Mouse (Mus musculus) embryonic facial prominence, embryonic 13.5 days (tissue): ENCODE data around the gene Otud7a. TPM values are rescaled to one million over a fixed set of nuclear protein-coding genes. Genes with fewer than 3 reads are reported as not detected.

Experiments
- ATAC-seq: fragments of 200-750 bp; cut with Nextera tagmentation; 2 replicates; pipeline ENCODE4 v1.8.0; 2017; ENCODE audit warnings: low read depth; ENCODE audit not compliant: insufficient number of reproducible peaks, insufficient read depth, low FRiP score, low TSS enrichment
- H3K27ac ChIP-seq: fragments of 300-500 bp; sonication (generic); 2 replicates; pipeline ENCODE4 v1.5.1; 2015; ENCODE audit warnings: moderate library complexity, mild to moderate bottlenecking, inconsistent platforms
- H3K27me3 ChIP-seq: fragments of 300-500 bp; sonication (generic); 2 replicates; pipeline ENCODE4 v1.6.1; 2015; ENCODE audit warnings: mild to moderate bottlenecking, inconsistent platforms
- H3K36me3 ChIP-seq: fragments of 300-500 bp; sonication (generic); 2 replicates; pipeline ENCODE4 v1.6.1; 2015; ENCODE audit warnings: mild to moderate bottlenecking, inconsistent platforms
- H3K4me1 ChIP-seq: fragments of 300-500 bp; sonication (generic); 2 replicates; pipeline ENCODE4 v1.6.1; 2015; ENCODE audit warnings: inconsistent platforms
- H3K4me2 ChIP-seq: fragments of 300-500 bp; sonication (generic); 2 replicates; pipeline ENCODE4 v1.6.1; 2015; ENCODE audit warnings: moderate library complexity, mild to moderate bottlenecking, inconsistent platforms
- H3K4me3 ChIP-seq: fragments of 300-500 bp; sonication (generic); 2 replicates; pipeline ENCODE4 v1.5.1; 2015; ENCODE audit warnings: mild to moderate bottlenecking, inconsistent platforms
- H3K9ac ChIP-seq: fragments of 300-500 bp; sonication (generic); 2 replicates; pipeline ENCODE4 v1.6.1; 2015; ENCODE audit warnings: mild to moderate bottlenecking, inconsistent platforms
- H3K9me3 ChIP-seq: fragments of 300-500 bp; sonication (generic); 2 replicates; pipeline ENCODE4 v1.6.1; 2016; ENCODE audit warnings: inconsistent platforms
- WGBS: fragments of 180-500 bp; shearing (Covaris S2); methylation state at CpG from one replicate; pipeline ENCODE4 v1.1.7; 2015; ENCODE audit warnings: mixed read lengths; 5-methylcytosine and 5-hydroxymethylcytosine counted together
- polyA plus RNA-seq: library from polyadenylated mRNA; unstranded; fragments of >200 nt; fragmentation: Nextera tagmentation; extraction: Ambion mirVana; gene quantifications from 2 replicates; pipeline ENCODE4 v1.2.1, GENCODE M21; 2015

Gene Otud7a
- polyA plus RNA-seq, 1 experiment from 2014 or later, result 0.25 TPM

DNA sequence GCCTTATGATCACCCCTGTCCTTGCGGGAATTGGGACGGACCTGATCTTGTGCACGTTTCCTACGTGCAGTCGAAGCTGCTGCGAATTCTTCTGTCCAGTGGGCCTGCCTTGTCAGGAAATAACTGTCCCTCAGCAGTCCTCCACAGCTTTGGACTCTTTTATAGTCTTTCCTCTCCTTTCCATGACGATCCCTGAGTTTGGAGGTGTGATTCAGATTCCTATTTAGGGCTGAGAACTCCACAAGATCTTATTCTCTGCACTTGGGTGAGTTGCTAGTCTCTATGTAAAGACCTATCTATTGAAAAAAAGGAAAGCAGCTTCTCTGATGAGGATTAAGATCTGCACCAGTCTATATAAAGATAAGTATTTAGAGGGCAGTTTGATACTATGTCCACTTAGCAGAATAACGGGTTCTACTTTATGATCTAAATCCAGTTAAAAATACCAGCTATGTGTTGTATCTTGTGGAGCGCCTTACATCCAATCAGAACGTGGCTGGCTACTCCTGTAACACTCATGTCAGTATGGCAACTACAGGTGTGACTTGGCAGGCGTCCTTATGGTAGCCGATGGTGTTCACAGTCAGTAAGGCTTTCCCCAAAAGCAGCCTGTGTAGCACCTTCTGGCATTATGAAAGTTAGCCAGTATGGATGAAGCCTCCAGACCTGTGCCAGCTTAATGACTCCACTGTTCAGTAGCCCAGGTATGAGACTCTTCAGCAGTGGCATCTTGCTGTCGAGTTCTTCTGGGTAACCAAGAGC lies 274.8 kb downstream of the Otud7a start:
- Histone ChIP-seq H3K9ac (no peak overlapping the region), H3K9me3 (no peaks in the 10 kb centered on the region), H3K4me3 (no peak overlapping the region), H3K4me1 (no peaks in the 10 kb centered on the region), H3K36me3 (no peaks in the 10 kb centered on the region), H3K27ac (no peak overlapping the region), H3K27me3 (no peaks in the 10 kb centered on the region), H3K4me2 (no peak overlapping the region)
- 81% methylated on average over 13 of the region's 13 CpGs for WGBS
- no peak for ATAC-seq

DNA sequence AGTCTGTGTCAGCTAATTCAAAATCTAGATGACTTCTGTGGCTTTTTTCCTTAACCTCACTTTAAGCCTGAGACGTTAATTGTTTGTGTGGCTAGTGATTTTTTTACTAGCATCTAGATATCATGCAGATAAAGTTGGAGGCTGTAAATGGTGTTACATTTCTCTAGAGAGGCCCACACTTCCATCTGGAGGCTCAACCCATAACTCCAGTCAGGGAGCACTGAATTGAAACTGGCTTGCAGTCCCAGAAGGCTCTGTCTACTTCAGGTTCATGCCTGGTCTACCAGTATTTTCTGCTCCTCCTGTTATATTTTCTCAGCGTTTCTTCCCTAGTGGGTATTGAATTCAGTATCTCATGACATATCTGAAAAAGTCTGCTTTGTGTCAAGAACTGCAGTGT lies 276.1 kb downstream of the Otud7a start:
- Histone ChIP-seq H3K36me3 (no peaks in the 10 kb centered on the region), H3K4me2 (no peak overlapping the region), H3K27ac (no peak overlapping the region), H3K9me3 (no peaks in the 10 kb centered on the region), H3K9ac (no peak overlapping the region), H3K27me3 (no peaks in the 10 kb centered on the region), H3K4me3 (no peak overlapping the region), H3K4me1 (no peaks in the 10 kb centered on the region)
- no peak for ATAC-seq
- 68% methylated on average over 2 of the region's 2 CpGs for WGBS

DNA sequence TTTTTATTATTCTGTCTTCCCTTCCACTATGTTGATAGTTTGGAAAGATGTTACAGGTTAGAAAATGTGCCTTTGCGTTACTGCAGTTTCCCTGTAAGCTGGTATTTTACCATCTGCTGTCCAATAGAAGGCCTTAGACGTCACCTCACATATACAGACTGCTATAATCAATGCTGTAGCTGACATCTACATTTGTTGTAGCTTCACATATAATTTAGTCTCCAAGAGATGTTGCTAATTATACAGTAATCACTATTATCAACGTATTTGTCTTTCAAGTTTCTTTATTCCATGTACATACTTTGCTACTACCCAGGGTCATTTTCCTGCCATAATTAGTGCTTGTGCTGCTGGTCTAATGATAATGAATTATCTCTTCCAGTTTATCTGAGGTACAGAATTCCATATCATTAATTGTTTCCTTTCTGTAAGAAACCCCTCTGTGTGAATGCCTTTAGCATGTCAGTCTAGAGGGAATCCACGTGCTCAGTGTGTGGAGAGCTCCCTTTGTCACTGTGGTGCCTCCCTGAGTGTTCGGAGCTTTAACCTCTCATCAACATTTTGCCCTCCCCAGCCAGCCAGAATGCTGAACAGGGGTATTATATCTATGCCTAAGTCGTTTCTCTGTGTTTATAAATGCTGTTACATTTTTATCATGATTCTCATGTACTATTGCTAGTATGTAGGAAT lies 280.6 kb downstream of the Otud7a start:
- no peak overlapping the region for H3K4me3 ChIP-seq
- 69% methylated on average over 6 of the region's 6 CpGs for WGBS
- no peaks in the 10 kb centered on the region for H3K4me1 ChIP-seq
- H3K36me3 ChIP-seq, result no peaks in the 10 kb centered on the region
- no peaks in the 10 kb centered on the region for H3K27me3 ChIP-seq
- H3K9ac ChIP-seq, result no peak overlapping the region
- no peak overlapping the region for H3K4me2 ChIP-seq
- no peak for ATAC-seq
- no peaks in the 10 kb centered on the region for H3K9me3 ChIP-seq
- H3K27ac ChIP-seq, result no peak overlapping the region

DNA sequence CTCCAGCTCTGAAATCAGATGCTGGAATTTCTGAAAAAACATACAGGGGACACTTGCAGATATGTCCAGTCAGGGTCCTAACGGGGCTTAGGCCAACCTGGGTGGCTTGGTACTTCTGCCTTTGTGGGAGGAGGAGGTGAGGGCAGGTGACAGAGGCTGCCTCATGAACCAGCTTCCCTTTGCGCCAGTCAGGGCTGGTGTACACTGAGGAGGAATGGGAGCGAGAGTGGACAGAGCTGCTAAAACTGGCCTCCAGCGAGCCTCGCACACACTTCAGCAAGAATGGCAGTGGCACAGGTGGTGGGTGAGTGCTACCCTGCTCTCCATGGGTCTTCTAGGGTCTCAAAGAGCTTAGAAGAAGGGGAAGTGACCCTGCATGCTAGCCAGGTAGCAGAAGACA lies 285.1 kb downstream of the Otud7a start:
- no peaks in the 10 kb centered on the region for H3K36me3 ChIP-seq
- H3K4me1 ChIP-seq, result no peaks in the 10 kb centered on the region
- WGBS, result 87% methylated on average over 5 of the region's 5 CpGs
- no peak overlapping the region for H3K27ac ChIP-seq
- no peak overlapping the region for H3K4me3 ChIP-seq
- H3K9ac ChIP-seq, result no peak overlapping the region
- H3K4me2 ChIP-seq, result no peak overlapping the region
- H3K27me3 ChIP-seq, result no peaks in the 10 kb centered on the region
- no peak for ATAC-seq
- H3K9me3 ChIP-seq, result no peaks in the 10 kb centered on the region

DNA sequence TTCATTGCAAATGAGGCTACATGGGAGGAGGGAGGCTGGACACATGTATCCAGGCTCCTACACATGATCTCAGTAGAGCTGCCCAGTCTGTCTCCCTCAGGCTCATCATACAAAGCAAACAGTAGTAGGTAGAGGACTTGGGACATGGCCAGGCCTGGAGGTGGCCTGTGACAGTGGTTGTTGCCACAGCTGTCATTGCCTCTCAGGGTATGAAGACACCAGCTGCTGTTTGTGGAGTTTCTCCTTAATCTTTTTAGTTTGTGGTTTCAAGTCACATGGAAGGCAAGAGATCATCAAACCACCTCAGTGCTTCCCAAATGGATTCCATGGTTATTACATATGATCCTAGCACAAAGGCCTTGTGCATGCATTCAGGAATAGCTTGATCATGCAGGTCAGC lies 285.5 kb downstream of the Otud7a start:
- ATAC-seq, result no peak
- no peak overlapping the region for H3K9ac ChIP-seq
- no peaks in the 10 kb centered on the region for H3K36me3 ChIP-seq
- no peaks in the 10 kb centered on the region for H3K27me3 ChIP-seq
- no peaks in the 10 kb centered on the region for H3K9me3 ChIP-seq
- no peak overlapping the region for H3K4me3 ChIP-seq
- H3K27ac ChIP-seq, result no peak overlapping the region
- H3K4me2 ChIP-seq, result no peak overlapping the region
- no peaks in the 10 kb centered on the region for H3K4me1 ChIP-seq

DNA sequence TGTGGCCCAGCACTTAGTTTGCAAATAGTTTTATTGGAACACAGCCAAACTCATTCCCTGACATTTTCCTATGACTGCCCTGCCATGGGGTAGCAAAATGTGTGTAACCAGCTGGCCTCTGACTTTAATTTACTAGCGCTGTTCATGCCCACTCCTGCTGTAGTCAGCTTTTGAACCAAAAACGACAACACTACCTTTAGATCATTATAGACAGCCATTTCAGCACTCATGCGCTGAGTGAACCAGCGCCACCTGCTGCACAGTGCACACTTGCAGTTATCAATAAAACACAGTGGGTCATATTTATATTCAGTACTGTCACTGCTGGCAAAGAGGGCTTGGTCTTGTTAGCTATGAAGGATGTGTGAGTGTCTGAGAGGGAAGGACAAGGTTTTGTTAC lies 293.2 kb downstream of the Otud7a start:
- no peak for ATAC-seq
- Histone ChIP-seq H3K4me3 (no peak overlapping the region), H3K9ac (no peak overlapping the region), H3K27me3 (0 out of 2 replicates have a peak, but pooled peaks cover 5% of the 10 kb centered on the region), H3K4me2 (no peak overlapping the region), H3K27ac (no peak overlapping the region), H3K4me1 (no peaks in the 10 kb centered on the region), H3K36me3 (no peaks in the 10 kb centered on the region), H3K9me3 (no peaks in the 10 kb centered on the region)
- WGBS, result 57% methylated on average over 4 of the region's 4 CpGs

DNA sequence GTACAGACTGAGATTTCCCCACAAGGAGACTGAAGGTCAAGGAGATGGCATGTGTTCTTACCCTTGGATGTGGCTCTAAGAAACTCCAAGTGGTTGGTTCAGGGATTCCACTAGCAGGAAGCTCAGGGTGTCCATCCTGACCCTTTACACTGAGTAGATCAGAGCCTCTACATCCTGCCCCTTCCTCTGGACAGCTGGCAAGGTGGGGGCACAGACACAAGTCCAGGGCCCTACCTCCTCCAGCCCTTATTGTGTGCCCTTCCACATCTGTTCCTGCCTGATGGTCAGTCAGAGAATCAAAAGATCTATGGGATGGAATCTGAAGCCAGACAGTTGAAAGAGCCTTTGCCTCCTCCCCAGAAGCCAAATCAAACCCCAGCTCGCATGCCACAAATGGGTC lies 293.6 kb downstream of the Otud7a start:
- Histone ChIP-seq H3K4me3 (no peak overlapping the region), H3K9me3 (no peaks in the 10 kb centered on the region), H3K36me3 (no peaks in the 10 kb centered on the region), H3K9ac (no peak overlapping the region), H3K27ac (no peak overlapping the region), H3K4me2 (no peak overlapping the region), H3K4me1 (no peaks in the 10 kb centered on the region), H3K27me3 (0 out of 2 replicates have a peak, but pooled peaks cover 5% of the 10 kb centered on the region)
- 74% methylated on average over 1 of the region's 1 CpGs for WGBS
- ATAC-seq, result no peak

DNA sequence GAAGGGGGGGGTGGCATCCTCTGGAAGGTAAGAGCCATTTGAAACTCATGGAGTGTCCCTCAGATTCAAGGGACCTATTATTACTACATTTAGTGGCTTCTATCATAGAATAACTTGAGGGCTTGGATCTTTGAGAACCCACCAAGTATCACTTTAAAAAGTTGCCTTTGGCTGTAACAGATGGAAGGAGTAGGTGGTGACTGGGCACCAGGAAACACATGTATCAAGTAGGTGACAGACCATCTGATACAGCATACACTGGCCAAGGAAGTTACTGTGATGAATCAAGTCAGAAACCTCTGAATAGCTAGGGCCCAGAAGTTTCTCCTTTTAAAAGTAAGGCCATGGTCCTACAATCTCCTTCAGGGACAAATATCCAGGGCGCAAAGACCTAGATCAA lies 298.6 kb downstream of the Otud7a start:
- H3K4me3 ChIP-seq, result no peak overlapping the region
- H3K36me3 ChIP-seq, result no peaks in the 10 kb centered on the region
- H3K9me3 ChIP-seq, result no peaks in the 10 kb centered on the region
- 100% methylated on average over 1 of the region's 1 CpGs for WGBS
- H3K4me2 ChIP-seq, result no peak overlapping the region
- no peak overlapping the region for H3K9ac ChIP-seq
- 0 out of 2 replicates have a peak, but pooled peaks cover 5% of the 10 kb centered on the region for H3K27me3 ChIP-seq
- no peak for ATAC-seq
- no peaks in the 10 kb centered on the region for H3K4me1 ChIP-seq
- no peak overlapping the region for H3K27ac ChIP-seq

DNA sequence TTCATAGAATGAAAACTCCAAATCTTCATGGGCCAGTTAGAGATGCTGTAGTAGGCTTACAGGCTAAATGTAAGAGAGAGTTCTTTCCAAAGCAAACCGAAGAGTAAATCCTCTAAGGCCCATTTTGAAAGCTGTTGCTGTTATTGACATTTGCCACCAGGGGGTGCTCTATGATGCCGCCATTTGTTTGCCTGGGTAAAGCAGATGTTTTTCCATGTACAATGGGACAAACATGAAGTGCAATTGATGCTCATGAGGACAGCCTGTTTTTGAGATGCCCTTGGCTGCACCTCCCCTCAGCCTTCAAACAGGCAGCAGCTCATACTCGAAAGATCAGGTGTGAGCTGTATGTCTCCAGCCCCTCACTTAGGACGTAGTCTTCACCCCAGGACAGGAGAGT lies 307.5 kb downstream of the Otud7a start:
- Histone ChIP-seq H3K27me3 (peaks cover 47% of the 10 kb centered on the region), H3K4me2 (no peak overlapping the region), H3K4me1 (peaks cover 23% of the 10 kb centered on the region), H3K27ac (no peak overlapping the region), H3K9ac (no peak overlapping the region), H3K4me3 (no peak overlapping the region), H3K9me3 (no peaks in the 10 kb centered on the region), H3K36me3 (no peaks in the 10 kb centered on the region)
- WGBS, result 39% methylated on average over 4 of the region's 4 CpGs
- no peak for ATAC-seq

DNA sequence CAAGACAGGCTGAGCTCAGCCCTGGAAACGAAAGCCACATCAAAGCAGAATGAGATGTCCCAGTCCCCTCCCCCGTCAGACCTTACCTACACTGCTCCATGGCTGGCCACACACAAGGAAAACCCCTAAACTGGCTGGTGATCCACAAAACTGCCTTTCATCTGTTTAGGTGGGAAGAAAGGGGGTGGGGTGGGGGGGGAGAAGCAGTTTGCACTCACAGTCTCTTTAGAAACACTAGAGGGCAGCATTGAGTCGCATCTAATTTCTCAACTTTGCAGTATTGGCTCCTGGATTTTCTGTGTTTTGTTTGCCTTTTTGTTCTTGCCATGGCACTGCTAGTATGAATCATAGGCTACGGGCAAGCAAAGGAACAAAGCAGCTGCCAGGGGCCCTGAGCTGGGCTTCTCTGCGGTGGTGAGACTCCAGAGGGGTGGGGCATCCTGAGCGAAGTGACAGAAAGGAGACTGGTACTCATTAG lies 308.8 kb downstream of the Otud7a start:
- Histone ChIP-seq H3K9me3 (no peaks in the 10 kb centered on the region), H3K27me3 (peaks cover 59% of the 10 kb centered on the region), H3K4me1 (peaks cover 31% of the 10 kb centered on the region), H3K27ac (no peak overlapping the region), H3K36me3 (no peaks in the 10 kb centered on the region), H3K9ac (no peak overlapping the region), H3K4me3 (no peak overlapping the region), H3K4me2 (peak overlapping the region; percentile 26; the same call in 1 of the 2 replicates)
- peak; percentile 56; the same call in 1 of the 2 replicates for ATAC-seq
- 10% methylated on average over 6 of the region's 6 CpGs for WGBS

DNA sequence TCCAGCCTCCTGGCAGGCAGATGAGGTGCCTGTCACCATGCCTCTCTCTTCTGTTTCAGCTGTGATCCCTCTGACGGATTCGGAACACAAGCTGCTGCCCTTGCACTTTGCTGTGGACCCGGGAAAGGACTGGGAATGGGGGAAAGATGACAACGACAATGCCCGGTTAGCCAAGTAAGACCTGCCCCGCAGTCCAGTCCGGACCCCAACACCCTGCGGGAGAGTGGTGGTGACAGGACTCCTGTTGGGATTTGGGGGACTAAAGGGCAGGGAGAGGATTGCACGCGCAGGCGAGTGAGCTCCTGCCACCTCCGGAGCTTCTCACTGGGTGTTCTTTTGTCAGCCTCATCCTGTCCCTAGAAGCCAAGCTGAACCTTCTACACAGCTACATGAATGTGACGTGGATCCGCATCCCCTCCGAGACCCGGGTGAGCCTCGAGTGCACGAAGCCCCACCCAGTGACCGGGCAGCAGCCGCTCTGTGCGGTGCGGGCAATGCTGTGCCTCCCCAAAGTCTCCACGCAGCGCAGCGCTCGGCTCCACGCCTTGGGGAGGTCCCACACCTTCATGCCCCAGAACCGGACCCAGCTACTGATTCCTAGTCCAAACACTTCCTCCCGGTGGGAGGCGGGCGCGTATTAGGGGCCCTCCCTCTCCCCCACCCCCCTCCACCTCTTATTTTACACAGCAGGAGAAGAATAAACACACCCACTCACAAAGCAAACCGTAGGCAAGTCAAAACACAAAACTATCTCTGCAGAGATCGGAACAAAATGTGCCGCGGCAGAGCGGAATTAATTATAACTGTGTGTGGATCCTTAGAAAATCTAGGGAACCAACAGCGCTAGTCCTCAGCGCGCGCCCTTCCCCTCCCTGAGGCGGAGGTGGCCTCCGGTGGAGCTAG lies 310.3 kb downstream of the Otud7a start:
- peak overlapping the region; percentile 45 for H3K4me3 ChIP-seq
- H3K27ac ChIP-seq, result no peak overlapping the region
- peak overlapping the region; percentile 38 for H3K9ac ChIP-seq
- WGBS, result under 1% methylated on average over 43 of the region's 43 CpGs
- peaks cover 35% of the 10 kb centered on the region for H3K4me1 ChIP-seq
- peak overlapping the region; percentile 80 for H3K4me2 ChIP-seq
- H3K27me3 ChIP-seq, result peaks cover 75% of the 10 kb centered on the region
- H3K36me3 ChIP-seq, result no peaks in the 10 kb centered on the region
- H3K9me3 ChIP-seq, result no peaks in the 10 kb centered on the region
- no peak for ATAC-seq
